Mouse (Mus musculus) liver, postnatal 0 days (tissue): ENCODE data around the gene Ablim1. TPM values are rescaled to one million over a fixed set of nuclear protein-coding genes. Genes with fewer than 3 reads are reported as not detected.
A peak's percentile ranks its signal among the peaks of the same experiment; 100 is the strongest.
"Not testable (repeated sequence)": the region's sequence is repeated elsewhere in the genome, so short reads cannot be mapped to it uniquely, and the experiment has no call there.

Experiments used
- ATAC-seq: fragments of 200-750 bp; cut with Nextera tagmentation; 2 replicates; pipeline ENCODE4 v1.8.0; 2017; ENCODE audit warnings: mild to moderate bottlenecking, moderate library complexity
- DNase-seq: peaks from one replicate; pipeline ENCODE4 v3.0.0-alpha.2; 2016
- H3K27ac ChIP-seq: fragments of 300-500 bp; sonication (generic); 2 replicates; pipeline ENCODE4 v1.5.1; 2014; ENCODE audit warnings: antibody characterized with exemption, moderate library complexity, mild to moderate bottlenecking, low read depth
- H3K27me3 ChIP-seq: fragments of 300-500 bp; sonication (generic); 2 replicates; pipeline ENCODE4 v1.6.1; 2014; ENCODE audit warnings: low read length, control low read depth, mixed read lengths; ENCODE audit not compliant: insufficient read depth
- H3K36me3 ChIP-seq: fragments of 300-500 bp; sonication (generic); replicated peaks from 2 replicates; pipeline ENCODE4 v1.6.1; 2014; ENCODE audit warnings: mild to moderate bottlenecking, control low read depth, low read length, moderate library complexity, mixed read lengths; ENCODE audit not compliant: insufficient read depth
- H3K4me1 ChIP-seq: fragments of 300-500 bp; sonication (generic); 2 replicates; pipeline ENCODE4 v1.6.1; 2014; ENCODE audit warnings: antibody characterized with exemption, mild to moderate bottlenecking, control low read depth; ENCODE audit not compliant: insufficient read depth
- H3K4me2 ChIP-seq: fragments of 300-500 bp; sonication (generic); 2 replicates; pipeline ENCODE4 v1.6.1; 2014; ENCODE audit warnings: low read depth, mild to moderate bottlenecking, low read length, moderate library complexity, mixed read lengths
- H3K4me3 ChIP-seq: fragments of 300-500 bp; sonication (generic); 2 replicates; pipeline ENCODE4 v1.5.1; 2014; ENCODE audit warnings: low read depth, low read length
- H3K9ac ChIP-seq: fragments of 300-500 bp; sonication (generic); replicated peaks from 2 replicates; pipeline ENCODE4 v1.6.1; 2014; ENCODE audit warnings: mild to moderate bottlenecking, moderate library complexity
- H3K9me3 ChIP-seq: fragments of 300-500 bp; sonication (generic); 2 replicates; pipeline ENCODE4 v1.6.1; 2016; ENCODE audit warnings: mild to moderate bottlenecking, control low read depth, low read length, mixed read lengths
- CTCF ChIP-seq: sonication (generic); IDR thresholded peaks from 2 replicates; pipeline ENCODE4 v1.5.1; 2016; ENCODE audit warnings: antibody characterized with exemption, low read depth
- EP300 ChIP-seq: IDR thresholded peaks from 2 replicates; pipeline ENCODE4 v1.6.1; 2016; ENCODE audit warnings: antibody characterized with exemption, low read depth, mild to moderate bottlenecking
- WGBS: fragments of 180-500 bp; shearing (Covaris S2); extraction: QIAGEN DNeasy Blood & Tissue Kit; methylation state at CpG from one replicate; pipeline ENCODE4 v1.1.7; 2014; ENCODE audit not compliant: insufficient replicate concordance; 5-methylcytosine and 5-hydroxymethylcytosine counted together
- polyA plus RNA-seq: library from polyadenylated mRNA; unstranded; fragments of >200 nt; fragmentation: Nextera tagmentation; extraction: Ambion mirVana; gene quantifications from 2 replicates; pipeline ENCODE4 v1.2.1, GENCODE M21; 2015

The Ablim1 gene
- polyA plus RNA-seq, 1 experiment from 2014 or later = 12.0 TPM

DNA sequence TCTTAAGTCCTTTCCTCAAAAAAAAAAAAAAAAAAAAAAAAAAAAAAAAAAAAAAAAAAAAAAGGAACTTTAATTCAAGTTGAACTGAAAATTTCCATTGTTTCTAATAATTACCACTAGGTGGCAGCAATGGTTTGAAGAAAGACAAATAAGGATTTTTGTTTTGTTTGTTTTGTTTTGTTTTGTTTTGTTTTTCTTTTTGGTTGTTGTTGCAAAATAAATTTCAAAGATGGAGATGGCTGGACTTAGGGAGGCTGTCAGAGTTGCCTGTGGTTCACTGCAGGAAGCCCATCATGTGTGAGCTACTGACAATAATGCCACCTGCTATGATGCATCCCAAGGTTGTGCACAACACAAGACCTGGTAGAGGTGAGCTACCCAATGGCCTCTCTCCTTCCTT, 176.7 kb downstream of the Ablim1 start:
- Histone ChIP-seq H3K36me3 (0 out of 2 replicates have a peak, but pooled peaks cover 2% of the 10 kb centered on the region), H3K4me1 (no peaks in the 10 kb centered on the region), H3K9ac (no peak overlapping the region), H3K27ac (no peak overlapping the region), H3K4me2 (no peak overlapping the region), H3K27me3 (no peaks in the 10 kb centered on the region), H3K4me3 (no peak overlapping the region), H3K9me3 (no peaks in the 10 kb centered on the region)
- ATAC-seq (no peak), DNase-seq (no peak)
- no peak for TF ChIP-seq EP300
- TF ChIP-seq CTCF = peak; percentile 37; the same call in 1 of the 2 replicates

DNA sequence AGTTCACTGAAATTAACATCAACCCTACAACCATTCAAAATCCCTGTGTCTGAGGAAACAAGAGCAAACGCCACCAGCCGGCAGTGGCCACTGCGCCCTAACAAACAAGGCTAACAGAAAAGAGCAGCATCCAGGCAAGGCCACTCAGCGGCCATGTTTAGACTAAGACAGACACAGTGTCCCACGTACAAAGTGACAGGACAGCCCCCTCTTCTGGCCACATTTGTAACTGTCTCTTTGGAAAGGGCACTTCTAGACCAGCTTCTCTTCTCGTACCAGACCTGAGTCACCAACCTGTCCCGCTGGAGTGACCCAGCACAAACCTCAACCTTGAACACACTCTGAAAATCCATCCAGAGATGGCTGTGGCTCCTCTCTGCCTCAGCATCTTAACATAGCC, 178.5 kb downstream of the Ablim1 start:
- Histone ChIP-seq H3K4me3 (no peak overlapping the region), H3K4me2 (no peak overlapping the region), H3K36me3 (0 out of 2 replicates have a peak, but pooled peaks cover 7% of the 10 kb centered on the region), H3K4me1 (no peaks in the 10 kb centered on the region), H3K9me3 (no peaks in the 10 kb centered on the region), H3K27ac (no peak overlapping the region), H3K27me3 (no peaks in the 10 kb centered on the region), H3K9ac (no peak overlapping the region)
- WGBS = 45% methylated on average over 7 of the region's 7 CpGs
- DNase-seq (peak; percentile 53), ATAC-seq (peak; percentile 38; the same call in 1 of the 2 replicates)
- TF ChIP-seq CTCF (peak; percentile 75), EP300 (no peak)

DNA sequence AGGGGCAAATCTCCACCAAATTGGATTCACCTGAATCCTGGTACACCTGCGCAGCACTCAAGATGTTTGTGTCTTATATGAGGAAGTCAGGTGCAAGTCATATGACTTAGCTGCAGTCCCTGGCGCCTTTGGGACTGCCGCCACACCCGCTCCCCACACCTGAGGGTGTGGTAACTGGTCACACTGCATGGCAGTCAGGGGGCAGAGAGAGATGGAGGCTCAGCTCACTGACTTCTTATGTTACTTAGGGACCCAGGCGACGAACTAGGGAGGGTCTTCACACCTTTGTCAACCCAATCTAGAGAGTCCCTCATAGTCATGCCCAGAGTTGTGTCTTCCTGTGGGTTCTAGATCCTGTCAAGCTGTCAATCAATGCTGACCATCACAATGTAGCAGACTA, 179.1 kb downstream of the Ablim1 start:
- not testable (repeated sequence) for H3K4me1 ChIP-seq, H3K4me2 ChIP-seq, H3K9me3 ChIP-seq, H3K27ac ChIP-seq, ATAC-seq, DNase-seq, H3K4me3 ChIP-seq, H3K27me3 ChIP-seq, H3K36me3 ChIP-seq, H3K9ac ChIP-seq
- 83% methylated on average over 6 of the region's 6 CpGs for WGBS

DNA sequence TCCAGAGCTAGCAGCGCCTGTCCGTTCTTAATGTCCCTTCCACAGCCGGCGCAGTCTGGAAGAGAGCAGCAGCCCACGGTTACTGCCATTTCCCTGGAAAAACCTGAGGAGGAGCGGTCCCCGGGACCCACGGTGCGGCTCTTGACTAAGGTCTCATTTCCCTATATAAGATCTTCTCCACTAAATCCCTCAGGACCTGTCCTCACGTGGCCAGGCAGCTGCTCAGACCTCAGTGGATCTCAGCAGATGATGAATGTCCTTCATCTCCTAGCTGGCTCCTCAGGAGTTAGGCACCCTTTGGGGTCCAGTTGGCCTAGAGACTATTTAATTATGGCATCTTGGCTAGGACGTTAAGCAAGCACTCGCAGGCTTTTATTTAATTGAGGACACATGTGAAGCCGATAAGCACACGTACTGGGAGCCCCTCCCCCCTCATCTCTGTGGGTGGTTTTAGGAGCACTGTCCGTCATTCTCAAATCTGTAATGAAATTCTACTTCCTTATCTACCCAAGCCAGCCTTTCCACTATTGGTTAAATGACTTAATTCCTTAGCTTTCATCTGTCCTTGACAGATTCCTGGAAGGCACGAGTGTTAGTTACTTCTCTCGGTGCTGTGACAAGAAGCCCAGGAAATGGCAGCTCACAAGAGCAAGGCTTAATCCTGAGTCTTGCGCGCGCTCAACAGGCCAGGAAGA, 179.9 kb downstream of the Ablim1 start:
- TF ChIP-seq CTCF = no peak
- no peak for TF ChIP-seq EP300
- Histone ChIP-seq H3K27ac (no peak overlapping the region), H3K27me3 (no peaks in the 10 kb centered on the region), H3K4me3 (no peak overlapping the region), H3K4me1 (no peaks in the 10 kb centered on the region), H3K4me2 (no peak overlapping the region), H3K9ac (no peak overlapping the region), H3K9me3 (no peaks in the 10 kb centered on the region), H3K36me3 (0 out of 2 replicates have a peak, but pooled peaks cover 8% of the 10 kb centered on the region)
- no peak for ATAC-seq
- no peak for DNase-seq
- 57% methylated on average over 20 of the region's 20 CpGs for WGBS

DNA sequence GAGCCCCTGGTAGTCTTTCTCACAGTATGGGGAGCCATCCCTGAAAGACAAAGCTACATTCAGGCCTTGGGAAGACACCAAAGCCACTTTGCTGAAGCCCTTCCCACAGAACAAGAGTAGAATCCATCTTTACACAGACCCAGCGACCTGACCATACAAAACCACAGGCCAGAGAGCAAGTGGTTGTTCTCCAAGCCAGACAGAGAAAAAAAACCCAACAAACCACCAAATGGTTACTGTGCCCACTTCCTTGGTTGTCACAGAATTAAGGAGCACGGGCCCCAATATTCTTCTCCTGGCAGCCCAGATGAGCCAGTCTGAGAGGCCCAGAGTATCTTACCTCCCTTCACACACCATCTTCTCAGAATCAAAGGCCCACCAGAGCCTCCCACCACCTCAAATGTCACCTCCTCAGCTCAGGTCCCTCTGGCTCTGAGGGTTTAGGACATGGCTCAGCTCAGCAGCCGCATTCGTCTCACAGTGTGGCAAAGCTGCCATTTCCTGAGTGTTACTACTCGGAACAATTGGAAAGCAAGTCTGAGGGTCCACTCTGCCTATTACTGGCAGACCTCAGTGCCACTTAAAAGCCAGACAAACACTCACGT, 181.7 kb downstream of the Ablim1 start:
- Histone ChIP-seq H3K36me3 (peaks cover 12% of the 10 kb centered on the region; the same call in 1 of the 2 replicates), H3K27me3 (no peaks in the 10 kb centered on the region)

DNA sequence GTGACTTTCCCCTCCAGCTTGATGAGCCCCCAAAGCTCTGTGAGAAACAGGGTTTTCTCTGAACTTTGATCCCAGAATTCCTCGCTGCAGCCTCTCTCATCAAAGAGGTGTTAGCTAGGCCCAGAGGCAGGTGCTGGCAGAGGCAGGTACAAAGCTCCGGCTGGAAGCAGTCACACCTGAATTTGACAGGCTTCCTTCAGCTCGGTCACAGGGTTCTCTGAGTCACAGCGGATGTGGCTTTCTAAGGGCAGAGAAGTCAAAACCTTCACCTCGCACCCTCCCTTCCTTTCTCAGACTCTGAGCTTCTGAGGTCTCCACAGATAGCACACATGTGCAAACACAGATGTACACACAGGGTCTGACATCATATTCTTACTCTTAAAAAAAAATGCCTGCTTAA, 182.4 kb downstream of the Ablim1 start:
- DNase-seq = no peak

More for the DNA sequence above, 181.7 kb downstream of the Ablim1 start:
- Histone ChIP-seq H3K4me2 (no peak overlapping the region), H3K4me1 (no peaks in the 10 kb centered on the region), H3K9me3 (no peaks in the 10 kb centered on the region), H3K27ac (no peak overlapping the region), H3K9ac (no peak overlapping the region), H3K4me3 (no peak overlapping the region)
- ATAC-seq = no peak
- 56% methylated on average over 6 of the region's 6 CpGs for WGBS
- DNase-seq = no peak
- TF ChIP-seq EP300 = no peak
- no peak for TF ChIP-seq CTCF

More for the DNA sequence above, 182.4 kb downstream of the Ablim1 start:
- no peak overlapping the region for H3K4me3 ChIP-seq
- TF ChIP-seq EP300 (no peak), CTCF (no peak)
- no peak overlapping the region for H3K4me2 ChIP-seq
- WGBS = 46% methylated on average over 5 of the region's 5 CpGs
- no peak; the same call in 1 of the 2 replicates for ATAC-seq
- H3K9ac ChIP-seq = no peak overlapping the region
- H3K27me3 ChIP-seq = no peaks in the 10 kb centered on the region
- no peak overlapping the region for H3K27ac ChIP-seq
- peaks cover 12% of the 10 kb centered on the region; the same call in 1 of the 2 replicates for H3K36me3 ChIP-seq
- H3K9me3 ChIP-seq = no peaks in the 10 kb centered on the region
- H3K4me1 ChIP-seq = no peaks in the 10 kb centered on the region
